Mouse (Mus musculus): ENCODE data around the gene Rufy4. TPM values are rescaled to one million over a fixed set of nuclear protein-coding genes. Genes with fewer than 3 reads are reported as not detected.

Gene Rufy4
- polyA plus RNA-seq, 2 experiments from 2014 or later: not detected

Other genes starting within 250 kb of the Rufy4 start
- 10 to 100 TPM; 19.0 to 40.5 TPM for gene Tns1, start 1.1 kb upstream of the Rufy4 start, polyA plus RNA-seq (2017; shearing (Covaris generic))
- not detected for gene Cxcr2, start 28.4 kb downstream of the Rufy4 start, polyA plus RNA-seq (2017; shearing (Covaris generic))
- not detected for gene Cxcr1, start 69.1 kb downstream of the Rufy4 start, polyA plus RNA-seq (2017; shearing (Covaris generic))
- gene Arpc2, start 110.5 kb downstream of the Rufy4 start, polyA plus RNA-seq (2017; shearing (Covaris generic)): 100 to 1,000 TPM; 614 to 635 TPM
- 1 to 10 TPM in 1 of 2 experiments, not detected in 1; 1.1 TPM for gene Gpbar1, start 153.0 kb downstream of the Rufy4 start, polyA plus RNA-seq (2017; shearing (Covaris generic))
- gene Aamp, start 159.2 kb downstream of the Rufy4 start, polyA plus RNA-seq (2017; shearing (Covaris generic)): 100 to 1,000 TPM; 205 to 288 TPM
- gene Pnkd, start 159.4 kb downstream of the Rufy4 start, polyA plus RNA-seq (2017; shearing (Covaris generic)): 10 to 100 TPM; 78.8 to 83.8 TPM
- 10 to 100 TPM; 16.7 to 27.5 TPM for gene Tmbim1, start 180.1 kb downstream of the Rufy4 start, polyA plus RNA-seq (2017; shearing (Covaris generic))
- gene Catip, start 236.6 kb downstream of the Rufy4 start, polyA plus RNA-seq (2017; shearing (Covaris generic)): under 1 TPM in 1 of 2 experiments, not detected in 1; 0.29 TPM
- gene Slc11a1, start 249.7 kb downstream of the Rufy4 start, polyA plus RNA-seq (2017; shearing (Covaris generic)): 1 to 10 TPM in 1 of 2 experiments, under 1 TPM in 1; 0.78 to 4.0 TPM